Mouse (Mus musculus) bone marrow, adult 2 months (tissue): Measurements from ENCODE around the gene Hic1. TPM values are rescaled to one million over a fixed set of nuclear protein-coding genes. Genes with fewer than 3 reads are reported as not detected.
"Not testable (repeated sequence)": the region's sequence is repeated elsewhere in the genome, so short reads cannot be mapped to it uniquely, and the experiment has no call there.

Source experiments
- H3K27ac ChIP-seq: fragments of 200-500 bp; 2 replicates; pipeline ENCODE4 v1.5.1; 2012; ENCODE audit warnings: low read depth, mild to moderate bottlenecking, control low read depth, inconsistent platforms, low read length; ENCODE audit not compliant: control insufficient read depth, poor library complexity, insufficient read depth
- H3K4me1 ChIP-seq: fragments of 200-500 bp; 2 replicates; pipeline ENCODE4 v1.6.1; 2011; ENCODE audit warnings: low read length; ENCODE audit not compliant: control insufficient read depth, insufficient read depth
- H3K4me3 ChIP-seq: fragments of 200-500 bp; replicated peaks from 2 replicates; pipeline ENCODE3; 2011; ENCODE audit warnings: mild to moderate bottlenecking, low read depth, low read length, control low read depth; ENCODE audit not compliant: control insufficient read depth
- CTCF ChIP-seq: fragments of 200-500 bp; IDR thresholded peaks from 2 replicates; pipeline ENCODE4 v1.5.1; 2011; ENCODE audit warnings: low read length, control low read depth; ENCODE audit not compliant: control insufficient read depth, insufficient read depth
- POLR2A ChIP-seq: fragments of 200-500 bp; IDR thresholded peaks from 2 replicates; pipeline ENCODE4 v1.6.1; 2011; ENCODE audit warnings: low read depth, mild to moderate bottlenecking, control low read depth, low read length, borderline replicate concordance; ENCODE audit not compliant: control insufficient read depth
- WGBS: fragments of 180-500 bp; shearing (Covaris S2); methylation state at CpG from one replicate; pipeline ENCODE4 v1.1.7; 2018; 5-methylcytosine and 5-hydroxymethylcytosine counted together
- polyA plus RNA-seq: library from polyadenylated mRNA; stranded (reverse); fragments of >200 nt; gene quantifications from 2 replicates; pipeline ENCODE4 v1.2.4, GENCODE M21; 2011; ENCODE audit warnings: low replicate concordance; ENCODE audit not compliant: missing spikeins, insufficient read depth, insufficient read length

Hic1 gene
- polyA plus RNA-seq, 1 experiment, result not detected

GRCm38 (mm10) chr11:75189713-75190370 is 20.5 kb upstream of the Hic1 start:
- no peaks in the 10 kb centered on the region for H3K4me1 ChIP-seq
- no peak for TF ChIP-seq POLR2A
- TF ChIP-seq CTCF, result no peak

GRCm38 (mm10) chr11:75184986-75185385 is 15.7 kb upstream of the Hic1 start:
- Histone ChIP-seq H3K27ac (no peak overlapping the region), H3K4me1 (no peaks in the 10 kb centered on the region), H3K4me3 (no peak overlapping the region)
- WGBS, result 83% methylated on average over 2 of the region's 2 CpGs
- TF ChIP-seq CTCF (no peak), POLR2A (no peak)

More at GRCm38 (mm10) chr11:75189713-75190370, 20.5 kb upstream of the Hic1 start:
- Histone ChIP-seq H3K4me3 (peak overlapping the region; percentile 92), H3K27ac (no peak overlapping the region; the same call in 1 of the 2 replicates)
- WGBS, result under 1% methylated on average over 22 of the region's 22 CpGs

GRCm38 (mm10) chr11:75184573-75184972 is 15.3 kb upstream of the Hic1 start:
- H3K4me3 ChIP-seq, result no peak overlapping the region
- TF ChIP-seq CTCF, result no peak
- no peak for TF ChIP-seq POLR2A
- no peak overlapping the region for H3K27ac ChIP-seq
- H3K4me1 ChIP-seq, result no peaks in the 10 kb centered on the region
- 83% methylated on average over 5 of the region's 5 CpGs for WGBS

DNA sequence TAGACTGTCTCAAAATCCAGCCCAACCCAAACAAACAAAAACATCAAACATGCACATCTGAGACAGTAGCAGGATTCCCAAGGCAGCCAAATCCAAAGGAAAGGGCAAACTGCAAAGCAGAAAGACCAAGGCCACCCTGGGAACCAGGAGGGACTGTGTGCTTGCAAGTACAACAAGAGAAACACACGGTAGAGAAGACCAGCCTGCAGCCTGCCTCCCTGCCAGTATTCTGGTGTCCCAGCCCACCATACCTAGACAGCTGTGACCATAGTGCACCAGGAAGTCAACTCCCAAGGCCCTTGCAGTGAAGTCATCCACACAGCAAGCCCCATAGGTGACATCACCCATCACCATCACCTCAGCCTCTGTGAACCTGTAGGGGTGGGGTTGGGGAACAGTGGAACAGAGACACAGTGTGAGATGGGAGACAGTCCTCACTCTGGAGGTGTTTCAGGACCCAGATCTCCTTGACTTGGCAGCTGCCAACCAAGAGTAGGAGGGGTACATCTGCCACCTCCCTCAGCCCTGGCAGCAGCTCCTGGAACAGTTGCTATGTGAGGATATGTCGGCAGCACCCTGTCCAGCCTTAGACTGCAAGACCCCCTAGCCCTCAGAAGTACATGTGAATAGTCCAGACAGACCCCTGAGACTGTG is 14.7 kb upstream of the Hic1 start:
- Histone ChIP-seq H3K4me3 (no peak overlapping the region), H3K4me1 (no peaks in the 10 kb centered on the region), H3K27ac (no peak overlapping the region)
- TF ChIP-seq POLR2A (no peak), CTCF (no peak)
- 85% methylated on average over 2 of the region's 2 CpGs for WGBS

DNA sequence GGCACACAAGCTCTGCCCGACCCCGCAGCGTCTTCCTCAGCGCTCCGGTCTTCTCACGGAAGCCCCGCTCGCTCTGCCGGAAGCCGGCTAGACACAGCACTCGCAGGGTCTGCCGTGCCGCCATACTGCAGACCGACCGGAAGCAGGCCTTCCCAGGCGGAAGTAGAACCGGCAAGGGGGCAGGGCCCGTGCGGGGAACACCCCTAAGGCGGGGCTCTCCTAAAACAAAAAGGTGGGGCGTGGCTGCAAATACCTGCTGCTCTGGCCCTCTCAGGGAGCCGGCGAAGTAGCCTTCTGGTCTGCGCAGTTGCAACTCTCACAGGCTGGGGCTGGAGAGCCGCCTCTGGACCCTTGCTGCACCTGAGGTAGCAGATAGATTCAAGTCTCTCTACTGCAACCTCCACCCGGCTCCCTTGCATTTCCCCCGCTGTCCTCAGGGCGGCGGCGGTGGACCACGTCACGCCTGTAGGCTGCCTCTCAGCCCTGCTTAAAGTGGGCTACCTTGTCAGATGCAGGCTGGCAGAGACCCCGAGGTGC is 9.4 kb upstream of the Hic1 start, which contains the start of gene Ovca2:
TSS of gene Ovca2 (minus strand) at position 164 of the 537 bp plus-strand sequence.
- WGBS, result under 1% methylated on average over 33 of the region's 33 CpGs
- Histone ChIP-seq H3K4me1 (peaks cover 1% of the 10 kb centered on the region; the same call in 1 of the 2 replicates), H3K27ac (peak within 1 kb of the TSS; percentile 82), H3K4me3 (peak within 1 kb of the TSS; percentile 92)
- TF ChIP-seq POLR2A (peak; percentile 79; the same call in 1 of the 2 replicates), CTCF (peak; percentile 75)

DNA sequence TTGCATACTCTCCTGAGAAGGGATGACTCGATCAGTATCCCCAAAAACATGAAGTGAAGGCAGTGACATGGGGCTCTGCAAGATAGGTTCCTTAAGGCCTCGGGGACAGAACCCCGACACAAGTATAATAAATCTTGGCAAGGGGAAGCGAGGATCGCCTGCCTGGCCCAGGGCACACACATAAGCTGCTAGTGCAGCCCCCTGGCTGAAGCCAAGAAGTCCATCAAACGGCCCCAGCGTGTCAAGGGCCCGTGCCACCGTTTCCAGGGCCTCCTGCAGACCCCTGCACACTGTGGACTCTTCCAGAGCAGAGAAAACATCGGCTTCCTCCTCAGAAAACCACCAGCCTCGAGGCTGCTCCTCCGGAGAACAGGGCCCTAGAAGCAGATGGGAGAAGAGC is 8.7 kb upstream of the Hic1 start:
- Histone ChIP-seq H3K4me3 (peak overlapping the region; percentile 92), H3K4me1 (peaks cover 1% of the 10 kb centered on the region; the same call in 1 of the 2 replicates), H3K27ac (no peak overlapping the region; the same call in 1 of the 2 replicates)
- TF ChIP-seq POLR2A, result no peak
- no peak for TF ChIP-seq CTCF
- 48% methylated on average over 12 of the region's 12 CpGs for WGBS

GRCm38 (mm10) chr11:75174574-75174973 is 5.3 kb upstream of the Hic1 start:
- not testable (repeated sequence) for H3K4me3 ChIP-seq, H3K4me1 ChIP-seq, H3K27ac ChIP-seq
- WGBS, result 55% methylated on average over 6 of the region's 6 CpGs

GRCm38 (mm10) chr11:75173799-75174165 is 4.5 kb upstream of the Hic1 start:
- peak overlapping the region; percentile 35 for H3K4me3 ChIP-seq
- no peak for TF ChIP-seq CTCF
- WGBS, result 4% methylated on average over 15 of the region's 15 CpGs
- H3K4me1 ChIP-seq, result peaks cover 3% of the 10 kb centered on the region
- H3K27ac ChIP-seq, result no peak overlapping the region; the same call in 1 of the 2 replicates
